Comparison of ENCODE assay signal across 15 mouse cellular contexts in the genomic region with DNA sequence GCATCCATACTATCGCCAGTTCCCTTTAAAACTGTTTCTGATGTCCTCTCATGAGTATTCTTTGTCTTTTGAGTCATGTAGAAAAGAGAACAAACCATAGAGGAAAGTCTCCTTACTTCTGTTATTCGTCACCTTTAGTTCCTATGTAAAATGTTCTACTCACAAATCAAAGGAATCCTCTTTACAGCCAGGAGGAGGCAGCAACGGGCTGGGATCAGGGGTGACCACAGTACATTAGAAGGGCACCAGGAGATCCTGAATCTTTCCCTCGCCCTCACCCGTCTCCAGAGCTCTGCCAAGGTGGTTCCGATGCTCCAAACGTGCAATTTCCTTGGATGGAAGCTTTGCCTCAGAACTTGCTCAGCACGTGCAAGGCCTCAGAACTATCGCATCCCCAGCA. TPM values are rescaled to one million over a fixed set of nuclear protein-coding genes. Genes with fewer than 3 reads are reported as not detected.
DNase-seq lines count a peak whose midpoint lies in the region; ATAC-seq and TF ChIP-seq lines count a peak whose summit lies in the region.
"Had no signal": no experiment of that assay in that cellular context is flagged by ENCODE, and none has a peak within 500 bp of the region (broad histone marks: within the 10 kb centered on the region; RNA-seq: fewer than 3 reads in every experiment).

No protein-coding gene starts in this region.

- H3K27me3 ChIP-seq in intestine, postnatal 0 days (replicated peaks; ENCODE audit: control insufficient read depth, insufficient read depth, low read length) = no peaks in the 10 kb centered on the region
- H3K27me3 ChIP-seq in intestine, embryonic 16.5 days (replicated peaks; ENCODE audit: control insufficient read depth, insufficient read depth, low read length) = no peaks in the 10 kb centered on the region
- no peaks in the 10 kb centered on the region for H3K27me3 ChIP-seq in lung, postnatal 0 days (replicated peaks; ENCODE audit: insufficient read depth, low read length)
- no peaks in the 10 kb centered on the region for H3K27me3 ChIP-seq in stomach, postnatal 0 days (ENCODE audit: control insufficient read depth, insufficient read depth, low read length)
- H3K27me3 ChIP-seq: heart, embryonic 15.5 days; liver, embryonic 15.5 days had no signal

- TF ChIP-seq EP300 in lung, postnatal 0 days (IDR thresholded peaks at IDR 0.05) = no peak
- TF ChIP-seq EP300 in stomach, postnatal 0 days (optimal IDR thresholded peaks at IDR 0.05) = no peak

- H3K9ac ChIP-seq in intestine, postnatal 0 days (ENCODE audit: low read depth, low read length) = no peak overlapping the region
- no peak overlapping the region for H3K9ac ChIP-seq in intestine, embryonic 16.5 days (ENCODE audit: low read depth, low read length)
- H3K9ac ChIP-seq in lung, postnatal 0 days (replicated peaks; ENCODE audit: low read depth) = no peak overlapping the region
- no peak overlapping the region for H3K9ac ChIP-seq in stomach, postnatal 0 days (ENCODE audit: low read length)
- H3K9ac ChIP-seq: heart, embryonic 15.5 days; liver, embryonic 15.5 days had no signal

- peak; percentile 69 for TF ChIP-seq CTCF in intestine, postnatal 0 days (IDR thresholded peaks at IDR 0.05; ENCODE audit: low read depth)
- peak; percentile 19; the same call in 1 of the 2 replicates for TF ChIP-seq CTCF in lung, postnatal 0 days (IDR thresholded peaks at IDR 0.05)
- TF ChIP-seq CTCF in stomach, postnatal 0 days (IDR thresholded peaks at IDR 0.05; ENCODE audit: low read depth) = peak; percentile 50

- ATAC-seq in intestine, postnatal 0 days = no peak
- no peak for ATAC-seq in intestine, embryonic 16.5 days
- no peak for ATAC-seq in lung, postnatal 0 days
- ATAC-seq in stomach, postnatal 0 days (ENCODE audit: low FRiP score, low TSS enrichment) = no peak

- intact Hi-C loops in left cerebral cortex, postnatal 36 days (cut with DNase I) = no loop called here

- H3K36me3 ChIP-seq in intestine, postnatal 0 days (ENCODE audit: control insufficient read depth, insufficient read depth) = no peaks in the 10 kb centered on the region
- H3K36me3 ChIP-seq in intestine, embryonic 16.5 days (ENCODE audit: control insufficient read depth, insufficient read depth, low read length) = no peaks in the 10 kb centered on the region
- H3K36me3 ChIP-seq in lung, postnatal 0 days (ENCODE audit: insufficient read depth, low read length) = no peaks in the 10 kb centered on the region
- H3K36me3 ChIP-seq in stomach, postnatal 0 days (ENCODE audit: control insufficient read depth, insufficient read depth, low read length) = no peaks in the 10 kb centered on the region
- H3K36me3 ChIP-seq: heart, embryonic 15.5 days; liver, embryonic 15.5 days; midbrain, embryonic 10.5 days had no signal

- no peak overlapping the region for H3K27ac ChIP-seq in intestine, postnatal 0 days (ENCODE audit: low read depth, low read length)
- H3K27ac ChIP-seq in intestine, embryonic 16.5 days (ENCODE audit: low read length) = no peak overlapping the region
- H3K27ac ChIP-seq in lung, postnatal 0 days (ENCODE audit: low read length) = no peak overlapping the region
- H3K27ac ChIP-seq in stomach, postnatal 0 days (replicated peaks) = no peak overlapping the region
- H3K27ac ChIP-seq: heart, embryonic 15.5 days; liver, embryonic 15.5 days; midbrain, embryonic 10.5 days had no signal

- no peaks in the 10 kb centered on the region for H3K4me1 ChIP-seq in intestine, postnatal 0 days (replicated peaks; ENCODE audit: control insufficient read depth, insufficient read depth, low read length)
- H3K4me1 ChIP-seq in intestine, embryonic 16.5 days (ENCODE audit: control insufficient read depth, insufficient read depth, low read length) = no peaks in the 10 kb centered on the region
- no peaks in the 10 kb centered on the region for H3K4me1 ChIP-seq in lung, postnatal 0 days (ENCODE audit: insufficient read depth, low read depth, low read length)
- no peaks in the 10 kb centered on the region for H3K4me1 ChIP-seq in stomach, postnatal 0 days (replicated peaks; ENCODE audit: control insufficient read depth, insufficient read depth)
- H3K4me1 ChIP-seq: heart, embryonic 15.5 days; liver, embryonic 15.5 days; midbrain, embryonic 10.5 days had no signal

- H3K9me3 ChIP-seq in intestine, postnatal 0 days (ENCODE audit: control insufficient read depth) = no peaks in the 10 kb centered on the region
- no peaks in the 10 kb centered on the region for H3K9me3 ChIP-seq in intestine, embryonic 16.5 days (ENCODE audit: control insufficient read depth, low read length)
- H3K9me3 ChIP-seq in lung, postnatal 0 days (ENCODE audit: low read length) = no peaks in the 10 kb centered on the region
- H3K9me3 ChIP-seq in stomach, postnatal 0 days (ENCODE audit: control insufficient read depth, low read length) = no peaks in the 10 kb centered on the region
- H3K9me3 ChIP-seq: heart, embryonic 15.5 days; liver, embryonic 15.5 days; midbrain, embryonic 10.5 days had no signal

- 67% methylated on average over 9 of the region's 9 CpGs for WGBS in intestine, postnatal 0 days
- 74% methylated on average over 9 of the region's 9 CpGs for WGBS in intestine, embryonic 16.5 days
- WGBS in lung, postnatal 0 days = 66% methylated on average over 9 of the region's 9 CpGs
- WGBS in stomach, postnatal 0 days = 65% methylated on average over 9 of the region's 9 CpGs

- H3K4me2 ChIP-seq in intestine, postnatal 0 days (replicated peaks; ENCODE audit: low read depth) = no peak overlapping the region
- H3K4me2 ChIP-seq in intestine, embryonic 16.5 days (ENCODE audit: low read depth, low read length) = no peak overlapping the region
- no peak overlapping the region for H3K4me2 ChIP-seq in lung, postnatal 0 days (replicated peaks; ENCODE audit: low read depth, low read length)
- H3K4me2 ChIP-seq in stomach, postnatal 0 days (replicated peaks; ENCODE audit: low read depth) = no peak overlapping the region
- H3K4me2 ChIP-seq: heart, embryonic 15.5 days; liver, embryonic 15.5 days had no signal

- no peak for DNase-seq in lung, postnatal 0 days (ENCODE audit: low spot score)
- DNase-seq in lung, postnatal 36 days = no peak
- peak; percentile 18 for DNase-seq in NIH3T3 (ENCODE audit: low read depth)
- peak; percentile 20 for DNase-seq in stomach, postnatal 0 days (ENCODE audit: low spot score)
- DNase-seq in left cerebral cortex, postnatal 36 days (ENCODE audit: low spot score in 2 of 2) = no peak
- DNase-seq: thymus, postnatal 25 days had no signal

- H3K4me3 ChIP-seq in intestine, postnatal 0 days (ENCODE audit: low read depth, low read length) = no peak overlapping the region
- no peak overlapping the region for H3K4me3 ChIP-seq in intestine, embryonic 16.5 days (ENCODE audit: low read length)
- no peak overlapping the region for H3K4me3 ChIP-seq in lung, postnatal 0 days (ENCODE audit: low read depth, low read length)
- no peak overlapping the region for H3K4me3 ChIP-seq in stomach, postnatal 0 days (ENCODE audit: low read depth, low read length)
- H3K4me3 ChIP-seq: erythroblast, embryonic 14.5 days; heart, embryonic 15.5 days; liver, embryonic 15.5 days; midbrain, embryonic 10.5 days had no signal

RNA-seq across cellular contexts. Expression of gene Tpte, which starts 28.2 kb away (rescaled TPM):
- 0.04 and 0.05 TPM in 2 replicates for polyA plus RNA-seq in intestine, postnatal 0 days (2015; fragmentation: Nextera tagmentation; extraction: Ambion mirVana)
- polyA plus RNA-seq in intestine, embryonic 16.5 days (2015; fragmentation: Nextera tagmentation; extraction: Ambion mirVana) = 0.05 TPM in 1 of 2 replicates, not detected in the other
- not detected in 2 replicates for polyA plus RNA-seq in lung, postnatal 0 days (2015; fragmentation: Nextera tagmentation; extraction: Ambion mirVana)
- polyA plus RNA-seq in stomach, postnatal 0 days (2015; fragmentation: Nextera tagmentation; extraction: Ambion mirVana) = not detected in 2 replicates
- total RNA-seq in left cerebral cortex, postnatal 36 days (2021) = not detected
- total RNA-seq: left cerebral cortex, adult 18-20 months had no signal
- polyA plus RNA-seq: erythroblast, embryonic 14.5 days; heart, embryonic 15.5 days; intestine, embryonic 14.5 days; liver, embryonic 15.5 days; midbrain, embryonic 10.5 days; spleen, adult 2 months had no signal

Comparison
In these comparisons a context has a peak if more than half of its experiments do, and no peak if none do; other contexts are left out.
1. CTCF ChIP-seq: peak in every context shown above with its lines; median percentile 69 in intestine, postnatal 0 days; 50 in stomach, postnatal 0 days; 19 in lung, postnatal 0 days.
2. DNase-seq: peak in NIH3T3 (single experiment) and stomach, postnatal 0 days (single experiment); none in lung, postnatal 0 days (single experiment), lung, postnatal 36 days (single experiment) and left cerebral cortex, postnatal 36 days (0 of 2).